Mouse (Mus musculus) subcutaneous adipose tissue, adult 2 months (tissue): Measurements from ENCODE around the gene Il6st. TPM values are rescaled to one million over a fixed set of nuclear protein-coding genes. Genes with fewer than 3 reads are reported as not detected.

Experiments used
- polyA plus RNA-seq: library from polyadenylated mRNA; depleted of rRNA; stranded (reverse); fragments of >200 nt; gene quantifications from 2 replicates; pipeline ENCODE4 v1.2.3, GENCODE M21; 2012; ENCODE audit warnings: low replicate concordance; rRNA removed

Il6st gene
- polyA plus RNA-seq, result 53.7 and 113 TPM in 2 replicates

DNA sequence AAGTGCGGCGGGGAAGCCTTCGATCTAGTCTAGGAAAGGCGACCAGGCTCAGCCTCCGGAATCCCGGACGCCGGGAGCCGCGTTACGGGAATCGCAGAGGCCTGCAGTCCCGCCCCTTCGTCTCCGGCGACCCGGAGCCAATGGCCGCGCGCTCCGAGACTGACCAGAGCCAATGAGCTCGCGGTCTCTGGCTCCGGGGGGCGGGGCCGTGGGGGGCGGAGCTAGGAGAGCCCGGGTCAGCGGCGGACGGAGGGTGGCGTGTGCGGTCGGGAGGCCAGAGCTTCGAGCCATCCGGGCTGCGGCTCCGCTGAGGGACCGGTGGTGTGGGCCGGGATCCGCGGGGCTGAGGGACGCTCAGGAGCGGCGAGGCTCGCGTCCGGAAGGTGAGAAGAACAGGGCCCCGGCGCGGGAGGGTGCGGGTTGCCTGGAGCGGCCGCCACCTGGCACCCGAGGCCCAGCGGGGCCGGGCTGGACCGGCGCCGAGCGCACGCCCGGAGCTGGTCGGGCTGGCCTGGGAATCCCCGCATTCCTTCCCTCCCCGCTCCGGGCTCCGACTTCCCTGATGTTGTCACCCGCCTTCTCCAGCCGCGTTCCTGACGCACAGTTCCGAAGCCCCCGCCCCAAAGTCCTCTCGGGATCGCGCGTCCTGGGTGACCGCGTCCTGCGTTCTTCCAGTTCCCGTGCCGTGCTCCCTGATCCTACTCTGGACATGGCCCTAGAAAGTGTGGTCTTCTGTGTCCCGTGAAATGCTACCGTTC lies at the start of gene Il6st:
Gene Il6st, plus strand, starts transcription at position 203 of the 758 bp plus-strand sequence.

Other genes starting within 250 kb of the Il6st start
- gene Ankrd55, start 175.6 kb upstream of the Il6st start, polyA plus RNA-seq, result 0.20 and 0.24 TPM in 2 replicates
- 0.32 and 0.49 TPM in 2 replicates for gene Il31ra, start 130.3 kb downstream of the Il6st start, polyA plus RNA-seq
- 0.09 TPM in 1 of 2 replicates, not detected in the other for gene Ddx4, start 188.4 kb downstream of the Il6st start, polyA plus RNA-seq
- 9.0 and 13.3 TPM in 2 replicates for gene Slc38a9, start 196.7 kb downstream of the Il6st start, polyA plus RNA-seq